Mouse (Mus musculus): ENCODE data around the gene Neurod2.
A peak's percentile ranks its signal among the peaks of the same experiment; 100 is the strongest.

Gene Neurod2

DNA sequence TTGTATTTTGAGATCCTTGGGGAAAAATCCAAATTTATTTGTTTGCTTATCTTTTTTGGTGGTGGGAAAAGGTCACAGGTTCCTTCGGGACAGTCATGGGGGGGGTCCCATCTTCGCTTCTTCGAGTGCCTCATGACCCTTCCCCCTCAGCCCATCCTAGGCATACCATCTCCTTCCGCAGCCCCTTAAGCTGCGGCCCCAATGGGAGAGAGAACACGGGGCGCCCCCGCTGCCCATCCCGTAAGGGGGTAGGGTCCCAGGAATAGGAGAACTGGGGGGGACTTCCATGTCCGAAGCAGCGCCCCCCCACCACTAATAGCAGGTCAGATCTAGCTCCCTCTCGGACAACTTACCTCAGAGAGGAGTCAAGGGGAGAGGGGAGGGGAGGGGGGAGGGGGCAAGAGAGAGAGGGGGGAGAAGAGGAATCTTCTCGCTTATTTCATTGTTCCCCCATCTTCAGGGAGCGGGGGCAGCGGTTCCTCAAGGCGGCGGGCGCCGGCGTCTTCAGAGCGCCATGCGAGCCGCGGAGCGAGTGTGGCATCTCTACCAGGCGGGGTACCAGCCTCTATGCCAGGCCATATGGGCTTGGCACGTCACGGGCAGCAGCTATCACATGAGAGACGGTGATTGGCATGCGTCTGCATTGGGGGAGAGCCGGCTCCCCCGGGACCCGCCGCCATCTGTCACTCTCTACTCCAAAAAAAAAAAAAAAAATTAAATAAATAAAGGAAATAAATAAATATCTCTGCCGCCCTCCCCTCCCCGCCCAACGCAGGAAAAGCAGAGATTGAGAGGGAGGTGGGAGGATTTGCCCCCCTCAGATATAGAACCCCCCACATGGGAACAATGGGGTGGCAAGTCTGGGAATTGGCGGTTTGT is at the start of gene Neurod2:
Neurod2 (minus strand) TSS at position 568 of the 879 bp plus-strand sequence.
- no peak for DNase-seq (ENCODE audit: low read depth, low spot score)

GRCm38 (mm10) chr11:98377787-98378186 is 48.3 kb upstream of the Neurod2 start:
- no peak for DNase-seq (ENCODE audit: low read depth, low spot score)

- no peak for DNase-seq (ENCODE audit: low read depth, low spot score)
Observed at GRCm38 (mm10) chr11:98376756-98377155, 47.3 kb upstream of the Neurod2 start.

GRCm38 (mm10) chr11:98374266-98374665 is 44.8 kb upstream of the Neurod2 start:
- DNase-seq (ENCODE audit: low read depth, low spot score), result no peak

GRCm38 (mm10) chr11:98373244-98373643 is 43.8 kb upstream of the Neurod2 start:
- DNase-seq (ENCODE audit: low read depth, low spot score), result no peak

- DNase-seq (ENCODE audit: low read depth, low spot score), result peak; percentile 79
Observed at GRCm38 (mm10) chr11:98372406-98372805, 43.0 kb upstream of the Neurod2 start.

- DNase-seq (ENCODE audit: low read depth, low spot score), result no peak
Observed at GRCm38 (mm10) chr11:98371556-98372240, 42.2 kb upstream of the Neurod2 start.

GRCm38 (mm10) chr11:98370588-98370987 is 41.1 kb upstream of the Neurod2 start:
- DNase-seq (ENCODE audit: low read depth, low spot score), result no peak

- no peak for DNase-seq (ENCODE audit: low read depth, low spot score)
Observed at GRCm38 (mm10) chr11:98369337-98369736, 39.9 kb upstream of the Neurod2 start.

- DNase-seq (ENCODE audit: low read depth, low spot score), result no peak
Observed at GRCm38 (mm10) chr11:98367863-98368186, 38.4 kb upstream of the Neurod2 start.

- DNase-seq (ENCODE audit: low read depth, low spot score), result no peak
Observed at GRCm38 (mm10) chr11:98367171-98367862, 37.9 kb upstream of the Neurod2 start.

DNA sequence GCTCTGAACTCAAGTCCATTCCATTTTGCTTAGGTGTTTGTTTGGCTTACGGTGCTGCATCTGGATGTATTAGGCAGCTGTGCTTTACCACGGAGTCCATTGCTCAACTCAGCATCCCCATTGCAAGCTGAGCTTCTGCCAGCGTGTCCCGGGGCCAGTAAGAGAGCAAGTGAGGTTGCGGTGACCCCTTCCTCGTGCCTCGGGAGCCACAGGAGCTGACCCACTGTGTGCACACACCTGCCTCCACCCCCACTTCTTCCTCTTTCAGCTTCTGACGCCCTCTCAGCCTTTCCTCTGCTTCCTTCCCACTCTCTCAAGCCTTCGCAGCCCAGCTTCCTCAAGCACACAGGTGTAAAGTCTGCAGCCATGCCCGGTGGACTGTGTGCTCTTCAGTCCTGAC is 36.8 kb upstream of the Neurod2 start:
- no peak for DNase-seq (ENCODE audit: low read depth, low spot score)

DNA sequence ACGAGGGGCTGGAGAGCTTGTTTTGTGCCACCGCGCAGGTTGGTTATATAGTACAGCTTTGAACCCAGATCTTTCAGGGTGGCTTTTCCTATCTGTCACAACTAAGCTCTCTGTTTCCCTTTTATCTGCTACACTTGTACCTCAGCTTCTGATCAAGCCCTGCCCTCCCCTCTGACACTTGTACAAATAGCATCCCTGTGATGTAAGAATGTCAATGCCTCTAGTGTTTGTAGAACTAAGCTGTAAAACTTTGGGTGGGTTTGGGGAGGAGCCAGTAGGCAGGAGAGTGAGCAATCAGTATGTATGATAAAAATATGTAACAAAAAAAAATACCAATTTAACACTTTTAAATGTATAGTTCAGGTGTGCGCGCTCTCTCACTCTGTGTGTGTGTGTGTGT is 35.0 kb upstream of the Neurod2 start:
- DNase-seq (ENCODE audit: low read depth, low spot score), result no peak

- no peak for DNase-seq (ENCODE audit: low read depth, low spot score)
Observed at GRCm38 (mm10) chr11:98363817-98364216, 34.4 kb upstream of the Neurod2 start.

DNA sequence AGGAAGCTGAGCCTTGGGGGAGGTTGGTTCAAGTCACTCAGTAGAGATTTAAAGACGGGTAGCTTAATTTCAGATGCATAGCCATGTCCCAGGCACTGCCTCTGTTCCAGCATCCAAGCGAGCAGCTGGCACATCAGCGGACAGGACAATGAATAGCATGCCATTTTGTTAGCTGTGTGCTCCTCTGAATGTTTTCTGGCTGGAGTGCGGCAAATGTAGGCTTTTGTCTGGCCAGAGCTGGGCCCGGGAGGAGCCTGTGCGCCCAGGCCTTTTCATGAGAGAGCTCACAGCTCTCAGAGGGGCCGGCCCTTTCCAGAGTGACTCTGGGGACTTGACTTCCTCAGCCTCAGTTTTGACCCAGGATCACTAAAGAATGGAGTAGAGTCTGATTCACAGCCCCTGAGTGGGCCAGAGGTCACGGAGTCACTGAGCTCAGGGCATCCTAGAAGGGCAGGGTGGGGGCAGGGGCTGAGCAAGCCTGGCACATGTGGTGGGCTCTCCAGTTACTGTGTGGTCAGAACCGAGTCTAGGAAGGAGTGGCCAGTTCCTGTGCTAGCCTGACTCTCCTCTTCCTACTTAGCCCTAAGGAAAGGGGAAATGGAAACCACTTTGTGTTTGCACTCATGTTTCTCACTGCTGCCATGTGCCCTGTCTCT is 31.5 kb upstream of the Neurod2 start:
- DNase-seq (ENCODE audit: low read depth, low spot score), result no peak

GRCm38 (mm10) chr11:98358161-98359083 is 29.0 kb upstream of the Neurod2 start, which contains the start of gene Stard3:
TSS of gene Stard3 (plus strand) at chr11:98358368.
- peak; percentile 86 for DNase-seq (ENCODE audit: low read depth, low spot score)

GRCm38 (mm10) chr11:98357396-98358160 is 28.1 kb upstream of the Neurod2 start:
- no peak for DNase-seq (ENCODE audit: low read depth, low spot score)

DNA sequence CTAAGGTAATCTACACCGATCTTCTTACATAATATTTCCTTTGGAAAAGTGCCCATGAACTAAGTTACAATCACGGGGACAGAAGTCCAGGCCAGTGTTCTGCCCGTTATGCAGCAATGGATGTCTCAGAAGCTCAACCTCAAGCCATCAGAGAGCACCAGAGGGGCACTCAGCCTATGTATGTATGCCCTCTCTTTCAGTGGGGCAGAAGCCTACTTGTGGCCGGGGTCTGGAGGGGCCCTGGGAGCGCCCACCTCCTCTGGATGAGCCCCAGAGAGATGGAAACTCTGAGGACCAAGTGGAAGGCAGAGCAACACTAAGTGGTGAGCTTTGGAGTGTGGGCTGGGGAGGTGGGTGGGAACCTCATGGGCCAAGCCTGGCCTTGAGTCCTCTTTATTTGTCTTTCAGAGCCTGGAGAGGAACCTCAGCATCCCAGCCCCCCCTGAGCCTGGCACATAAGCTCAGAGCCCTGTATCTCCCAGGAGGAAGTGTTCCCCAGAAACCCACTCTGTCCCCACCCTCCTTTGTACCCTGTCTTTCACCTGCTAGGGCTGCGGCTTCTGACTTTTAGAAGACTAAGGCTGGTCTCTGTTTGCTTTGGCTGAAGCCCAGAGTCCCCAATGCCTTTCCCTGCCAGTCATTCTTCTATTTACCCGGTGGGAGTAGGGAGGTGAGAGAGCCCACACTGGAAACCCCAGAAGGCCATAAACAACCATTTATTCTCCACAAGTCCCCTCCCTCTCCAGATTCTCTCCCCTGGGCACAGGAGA is 27.4 kb upstream of the Neurod2 start:
- no peak for DNase-seq (ENCODE audit: low read depth, low spot score)

- peak; percentile 92 for DNase-seq (ENCODE audit: low read depth, low spot score)
Observed at GRCm38 (mm10) chr11:98355732-98356299, 26.4 kb upstream of the Neurod2 start.
